Mouse (Mus musculus) macrophage (primary cell): ENCODE measurements around the gene Slc25a10. TPM values are rescaled to one million over a fixed set of nuclear protein-coding genes. Genes with fewer than 3 reads are reported as not detected.

Experiments
- polyA plus RNA-seq: library from polyadenylated mRNA; stranded (reverse); fragments of 250-400 nt; gene quantifications from 3 replicates; pipeline ENCODE4 v1.2.4, GENCODE M21; 2018; ENCODE audit warnings: inconsistent platforms

The Slc25a10 gene
- polyA plus RNA-seq, 1 experiment from 2014 or later, result 29.6 TPM

Other genes with a start within 250 kb of the Slc25a10 start
- 1,569 to 2,966 TPM (median 1,773 TPM) in 3 replicates for gene Actg1, start 143.3 kb upstream of the Slc25a10 start, polyA plus RNA-seq
- not detected in 3 replicates for gene Fscn2, start 130.3 kb upstream of the Slc25a10 start, polyA plus RNA-seq
- gene Faap100, start 113.1 kb upstream of the Slc25a10 start, polyA plus RNA-seq, result 3.8 to 8.1 TPM (median 6.3 TPM) in 3 replicates
- gene Nploc4, start 54.1 kb upstream of the Slc25a10 start, polyA plus RNA-seq, result 38.6 to 47.8 TPM (median 45.8 TPM) in 3 replicates
- 0.54 to 2.3 TPM (median 1.5 TPM) in 3 replicates for gene Tspan10, start 49.2 kb upstream of the Slc25a10 start, polyA plus RNA-seq
- gene Pde6g, start 38.3 kb upstream of the Slc25a10 start, polyA plus RNA-seq, result 0.32 TPM in 1 of 3 replicates, not detected in the others
- 2.6 to 10.4 TPM (median 6.3 TPM) in 3 replicates for gene Oxld1, start 33.8 kb upstream of the Slc25a10 start, polyA plus RNA-seq
- 11.7 to 12.7 TPM (median 11.8 TPM) in 3 replicates for gene Ccdc137, start 33.7 kb upstream of the Slc25a10 start, polyA plus RNA-seq
- 11.8 to 16.5 TPM (median 14.2 TPM) in 3 replicates for gene Arl16, start 24.2 kb upstream of the Slc25a10 start, polyA plus RNA-seq
- gene Mrpl12, start 7.2 kb upstream of the Slc25a10 start, polyA plus RNA-seq, result 28.2 to 81.1 TPM (median 37.6 TPM) in 3 replicates
- gene Gcgr, start 38.9 kb downstream of the Slc25a10 start, polyA plus RNA-seq, result 0.09 TPM in 1 of 3 replicates, not detected in the others
- gene Mcrip1, start 57.9 kb downstream of the Slc25a10 start, polyA plus RNA-seq, result 36.9 to 60.9 TPM (median 57.7 TPM) in 3 replicates
- gene Ppp1r27, start 59.3 kb downstream of the Slc25a10 start, polyA plus RNA-seq, result not detected in 3 replicates
- 294 to 442 TPM (median 388 TPM) in 3 replicates for gene P4hb, start 81.4 kb downstream of the Slc25a10 start, polyA plus RNA-seq
- 662 to 966 TPM (median 875 TPM) in 3 replicates for gene Arhgdia, start 89.8 kb downstream of the Slc25a10 start, polyA plus RNA-seq
- gene Alyref, start 106.5 kb downstream of the Slc25a10 start, polyA plus RNA-seq, result 34.3 to 88.6 TPM (median 41.5 TPM) in 3 replicates
- gene Anapc11, start 106.6 kb downstream of the Slc25a10 start, polyA plus RNA-seq, result 40.4 to 78.6 TPM (median 76.2 TPM) in 3 replicates
- gene Npb, start 116.6 kb downstream of the Slc25a10 start, polyA plus RNA-seq, result not detected in 3 replicates
- 23.8 to 69.4 TPM (median 36.2 TPM) in 3 replicates for gene Pcyt2, start 126.1 kb downstream of the Slc25a10 start, polyA plus RNA-seq
- 37.3 to 77.5 TPM (median 50.4 TPM) in 3 replicates for gene Sirt7, start 133.4 kb downstream of the Slc25a10 start, polyA plus RNA-seq
- gene Mafg, start 141.8 kb downstream of the Slc25a10 start, polyA plus RNA-seq, result 18.1 to 68.2 TPM (median 39.6 TPM) in 3 replicates
- gene Pycr1, start 151.9 kb downstream of the Slc25a10 start, polyA plus RNA-seq, result not detected in 3 replicates
- not detected in 3 replicates for gene Myadml2, start 156.3 kb downstream of the Slc25a10 start, polyA plus RNA-seq
- not detected in 3 replicates for gene Notum, start 169.3 kb downstream of the Slc25a10 start, polyA plus RNA-seq
- 21.6 to 38.8 TPM (median 34.8 TPM) in 3 replicates for gene Aspscr1, start 181.1 kb downstream of the Slc25a10 start, polyA plus RNA-seq
- 70.5 to 93.2 TPM (median 84.4 TPM) in 3 replicates for gene Cenpx, start 221.9 kb downstream of the Slc25a10 start, polyA plus RNA-seq
- 8.8 to 16.3 TPM (median 8.9 TPM) in 3 replicates for gene Lrrc45, start 222.1 kb downstream of the Slc25a10 start, polyA plus RNA-seq
- 5.4 to 14.4 TPM (median 7.5 TPM) in 3 replicates for gene Rac3, start 229.6 kb downstream of the Slc25a10 start, polyA plus RNA-seq
- 50.0 to 96.7 TPM (median 78.2 TPM) in 3 replicates for gene Dcxr, start 235.4 kb downstream of the Slc25a10 start, polyA plus RNA-seq
- gene Cbr2, start 240.3 kb downstream of the Slc25a10 start, polyA plus RNA-seq, result 26.0 to 63.7 TPM (median 28.8 TPM) in 3 replicates